Mouse (Mus musculus): Measurements from ENCODE around the gene Sult2a1. TPM values are rescaled to one million over a fixed set of nuclear protein-coding genes. Genes with fewer than 3 reads are reported as not detected.
"Not testable (repeated sequence)": the region's sequence is repeated elsewhere in the genome, so short reads cannot be mapped to it uniquely, and the experiment has no call there.

Sult2a1 gene
- not detected in 2 replicates for polyA plus RNA-seq (2011; ENCODE audit: insufficient read depth, insufficient read length, low read depth, missing spikeins)

DNA sequence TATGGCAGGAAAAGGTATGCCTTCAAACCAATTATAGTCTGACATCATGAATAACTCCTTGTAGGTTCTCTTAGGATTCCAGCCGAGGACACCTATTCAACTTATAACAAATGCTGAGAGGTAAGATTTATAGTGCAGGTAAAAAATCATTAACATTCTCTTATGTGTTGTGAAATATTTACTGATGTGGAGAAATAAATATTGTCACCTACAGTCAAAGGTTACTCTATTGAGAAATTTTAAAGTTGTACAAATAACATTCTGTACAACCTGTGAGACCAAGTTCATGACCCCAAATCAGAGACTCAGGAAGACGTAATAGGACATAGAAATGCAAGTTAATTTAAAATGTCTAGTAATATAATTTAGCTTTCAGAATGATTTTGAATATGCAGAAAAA, at the start of gene Sult2a1:
TSS of gene Sult2a1 (minus strand) at position 101 of the 400 bp plus-strand sequence.
- not testable (repeated sequence) for H3K27me3 ChIP-seq (ENCODE audit: control insufficient read depth, insufficient read depth, low read length, poor library complexity, severe bottlenecking); H3K4me3 ChIP-seq (ENCODE audit: low read depth, low read length); H3K4me1 ChIP-seq (ENCODE audit: control insufficient read depth, insufficient read depth, low read length); H3K27ac ChIP-seq (ENCODE audit: insufficient read depth, low read length); H3K9me3 ChIP-seq (replicated peaks; ENCODE audit: control insufficient read depth, insufficient read depth, low read length, poor library complexity, severe bottlenecking); H3K9ac ChIP-seq (ENCODE audit: low read depth, poor library complexity, severe bottlenecking); H3K36me3 ChIP-seq (ENCODE audit: control insufficient read depth, insufficient read depth, low read length, poor library complexity, severe bottlenecking)

DNA sequence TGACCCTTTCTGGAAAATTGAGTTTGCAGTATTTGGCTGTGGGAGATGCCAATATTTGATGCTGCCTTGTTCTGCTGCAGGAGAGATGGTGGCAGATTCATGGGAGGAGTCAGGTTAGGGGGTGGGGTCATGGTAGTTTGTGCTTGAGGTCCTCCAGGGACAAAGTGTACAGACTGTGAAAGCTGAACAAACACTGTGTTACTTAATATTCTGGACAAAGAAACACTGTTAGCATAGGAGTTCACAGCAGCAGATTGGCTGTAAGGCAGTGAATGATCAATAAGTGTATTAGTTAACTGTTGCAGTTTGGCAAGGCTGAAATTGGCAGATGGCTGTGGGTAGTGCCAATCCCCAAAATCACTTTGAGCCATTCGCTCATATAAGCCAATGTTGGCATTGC, 23.3 kb downstream of the Sult2a1 start:
- H3K27me3 ChIP-seq (ENCODE audit: control insufficient read depth, insufficient read depth, low read length, poor library complexity, severe bottlenecking), result no peaks in the 10 kb centered on the region
- H3K4me3 ChIP-seq (ENCODE audit: low read depth, low read length), result no peak overlapping the region
- H3K27ac ChIP-seq (ENCODE audit: insufficient read depth, low read length), result no peak overlapping the region
- H3K4me1 ChIP-seq (ENCODE audit: control insufficient read depth, insufficient read depth, low read length), result no peaks in the 10 kb centered on the region
- no peak overlapping the region for H3K9ac ChIP-seq (ENCODE audit: low read depth, poor library complexity, severe bottlenecking)
- TF ChIP-seq EP300 (IDR thresholded peaks at IDR 0.05; ENCODE audit: insufficient read depth, low read depth, low read length) (no peak), POLR2A (IDR thresholded peaks at IDR 0.05; ENCODE audit: insufficient read depth, low read length) (no peak), CTCF (IDR thresholded peaks at IDR 0.05; ENCODE audit: low read depth, low read length) (no peak)
- H3K9me3 ChIP-seq (replicated peaks; ENCODE audit: control insufficient read depth, insufficient read depth, low read length, poor library complexity, severe bottlenecking), result no peaks in the 10 kb centered on the region
- no peaks in the 10 kb centered on the region for H3K36me3 ChIP-seq (ENCODE audit: control insufficient read depth, insufficient read depth, low read length, poor library complexity, severe bottlenecking)

Other genes starting within 250 kb of the Sult2a1 start
- not detected in 2 replicates for gene Sult2a5, start 213.4 kb downstream of the Sult2a1 start, polyA plus RNA-seq (2011; ENCODE audit: insufficient read depth, insufficient read length, low read depth, missing spikeins)
- not detected in 2 replicates for gene Sult2a2, start 103.9 kb downstream of the Sult2a1 start, polyA plus RNA-seq (2011; ENCODE audit: insufficient read depth, insufficient read length, low read depth, missing spikeins)
- not detected in 2 replicates for gene Sult2a4, start 152.2 kb upstream of the Sult2a1 start, polyA plus RNA-seq (2011; ENCODE audit: insufficient read depth, insufficient read length, low read depth, missing spikeins)